Comparison of ENCODE assay signal across 16 mouse cellular contexts in genomic region chr14:101499838-101500237, GRCm38 (mm10).
"Had no signal": no experiment of that assay in that cellular context is flagged by ENCODE, and none has a peak within 500 bp of the region (broad histone marks: within the 10 kb centered on the region; RNA-seq: fewer than 3 reads in every experiment).

No protein-coding gene starts in this region.

- H3K36me3 ChIP-seq: neural tube, embryonic 13.5 days; neural tube, embryonic 15.5 days; stomach, embryonic 15.5 days had no signal

- H3K9ac ChIP-seq: neural tube, embryonic 13.5 days; neural tube, embryonic 15.5 days; stomach, embryonic 15.5 days had no signal

- DNase-seq: retina, postnatal 1 day; right cerebral cortex, adult 18-20 months; right cerebral cortex, postnatal 14 days; right cerebral cortex, postnatal 25 days; right cerebral cortex, postnatal 4 days; spleen, adult 18-20 months; thymus, adult 18-20 months; thymus, adult 2 months; thymus, postnatal 14 days; thymus, postnatal 25 days; thymus, postnatal 36 days; thymus, postnatal 4 days had no signal

- H3K4me2 ChIP-seq: neural tube, embryonic 13.5 days; neural tube, embryonic 15.5 days; stomach, embryonic 15.5 days had no signal

- H3K9me3 ChIP-seq: neural tube, embryonic 13.5 days; neural tube, embryonic 15.5 days; stomach, embryonic 15.5 days had no signal

- H3K4me3 ChIP-seq: neural tube, embryonic 13.5 days; neural tube, embryonic 15.5 days; stomach, embryonic 15.5 days had no signal

- H3K27me3 ChIP-seq: neural tube, embryonic 13.5 days; neural tube, embryonic 15.5 days; stomach, embryonic 15.5 days had no signal

- H3K27ac ChIP-seq: neural tube, embryonic 13.5 days; neural tube, embryonic 15.5 days; stomach, embryonic 15.5 days; stomach, postnatal 0 days had no signal

- H3K4me1 ChIP-seq: stomach, embryonic 15.5 days had no signal
